In the genomic region with DNA sequence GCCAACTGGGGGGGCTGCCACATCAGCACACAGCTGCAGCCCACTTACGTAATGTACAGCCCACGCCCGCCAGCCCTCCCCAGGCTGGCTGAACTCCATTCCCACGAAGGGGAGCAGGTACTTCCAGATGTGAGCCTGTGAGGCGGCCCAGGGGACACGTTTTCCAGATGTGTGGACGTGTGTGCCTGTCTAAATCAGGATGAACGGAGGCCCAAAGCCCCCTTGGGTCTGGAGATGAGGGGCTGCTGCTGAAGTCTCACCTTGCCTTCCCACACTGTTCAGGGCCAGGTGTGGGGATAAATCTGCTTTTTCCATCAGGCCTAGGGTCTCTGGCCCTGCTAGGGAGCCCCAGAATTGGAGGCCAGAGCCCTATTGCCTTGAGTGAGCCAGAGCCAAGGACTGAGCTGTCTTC, we compare ENCODE assay signal across 13 mouse cellular contexts. TPM values are rescaled to one million over a fixed set of nuclear protein-coding genes. Genes with fewer than 3 reads are reported as not detected.
DNase-seq lines count a peak whose midpoint lies in the region; ATAC-seq and TF ChIP-seq lines count a peak whose summit lies in the region.
"Had no signal": no experiment of that assay in that cellular context is flagged by ENCODE, and none has a peak within 500 bp of the region (broad histone marks: within the 10 kb centered on the region; RNA-seq: fewer than 3 reads in every experiment).

No protein-coding gene starts in this region.

- peak overlapping the region; percentile 99 for H3K27ac ChIP-seq in heart, embryonic 10.5 days
- peak overlapping the region; percentile 67 for H3K27ac ChIP-seq in neural tube, embryonic 11.5 days (ENCODE audit: low read depth, low read length)
- H3K27ac ChIP-seq in intestine, embryonic 14.5 days (ENCODE audit: low read depth) = peak overlapping the region; percentile 99
- H3K27ac ChIP-seq in stomach, embryonic 16.5 days (ENCODE audit: low read length) = peak overlapping the region; percentile 97
- no peak overlapping the region for H3K27ac ChIP-seq in left cerebral cortex, adult 2 months
- H3K27ac ChIP-seq: liver, embryonic 13.5 days had no signal

- H3K9ac ChIP-seq in neural tube, embryonic 11.5 days (ENCODE audit: low read length) = no peak overlapping the region
- H3K9ac ChIP-seq in intestine, embryonic 14.5 days (ENCODE audit: low read length) = no peak overlapping the region
- H3K9ac ChIP-seq in stomach, embryonic 16.5 days (ENCODE audit: low read length) = peak overlapping the region; percentile 63
- H3K9ac ChIP-seq: liver, embryonic 13.5 days had no signal

- H3K9me3 ChIP-seq in heart, embryonic 10.5 days = no peaks in the 10 kb centered on the region
- H3K9me3 ChIP-seq in neural tube, embryonic 11.5 days (ENCODE audit: control insufficient read depth, low read length) = no peaks in the 10 kb centered on the region
- H3K9me3 ChIP-seq in intestine, embryonic 14.5 days (ENCODE audit: control insufficient read depth, low read length) = no peaks in the 10 kb centered on the region
- no peaks in the 10 kb centered on the region for H3K9me3 ChIP-seq in stomach, embryonic 16.5 days (replicated peaks; ENCODE audit: control insufficient read depth, low read length)
- H3K9me3 ChIP-seq: liver, embryonic 13.5 days had no signal

- no peaks in the 10 kb centered on the region for H3K27me3 ChIP-seq in heart, embryonic 10.5 days (ENCODE audit: insufficient read depth, poor library complexity, severe bottlenecking)
- no peaks in the 10 kb centered on the region for H3K27me3 ChIP-seq in neural tube, embryonic 11.5 days (ENCODE audit: control insufficient read depth, insufficient read depth, low read length)
- no peaks in the 10 kb centered on the region for H3K27me3 ChIP-seq in intestine, embryonic 14.5 days (replicated peaks; ENCODE audit: control insufficient read depth, insufficient read depth, low read length)
- no peaks in the 10 kb centered on the region for H3K27me3 ChIP-seq in stomach, embryonic 16.5 days (ENCODE audit: control insufficient read depth, insufficient read depth, low read length)

- 78% methylated on average over 8 of the region's 8 CpGs for WGBS in heart, embryonic 10.5 days
- 73% methylated on average over 8 of the region's 8 CpGs for WGBS in neural tube, embryonic 11.5 days
- WGBS in intestine, embryonic 14.5 days = 65% methylated on average over 8 of the region's 8 CpGs
- 52% methylated on average over 8 of the region's 8 CpGs for WGBS in stomach, embryonic 16.5 days

- intact Hi-C loops in left cerebral cortex, adult 2 months (cut with DNase I) = loop anchor here (1.0 to 2.0 kb wide), 2 partner anchors 94 to 188 kb away; no protein-coding TSS in a partner anchor

- ATAC-seq in neural tube, embryonic 11.5 days (ENCODE audit: insufficient read depth, low FRiP score, low TSS enrichment) = no peak
- ATAC-seq in intestine, embryonic 14.5 days (replicated peaks; ENCODE audit: low FRiP score, low TSS enrichment, low read depth) = no peak
- ATAC-seq in stomach, embryonic 16.5 days (ENCODE audit: insufficient read depth, low FRiP score) = no peak
- ATAC-seq: CD4-positive, CD25-positive, alpha-beta regulatory T cell, adult 4 months had no signal

- 0 out of 2 replicates have a peak overlapping the region, but pooled peaks have one; percentile 19 for H3K4me3 ChIP-seq in heart, embryonic 10.5 days
- no peak overlapping the region for H3K4me3 ChIP-seq in neural tube, embryonic 11.5 days (ENCODE audit: low read depth, low read length)
- H3K4me3 ChIP-seq in intestine, embryonic 14.5 days (ENCODE audit: low read depth, low read length) = no peak overlapping the region
- no peak overlapping the region for H3K4me3 ChIP-seq in stomach, embryonic 16.5 days (replicated peaks; ENCODE audit: low read length)
- H3K4me3 ChIP-seq in left cerebral cortex, adult 2 months = no peak overlapping the region
- H3K4me3 ChIP-seq: erythroblast, embryonic 14.5 days; liver, embryonic 13.5 days had no signal

- peaks cover 43% of the 10 kb centered on the region for H3K36me3 ChIP-seq in heart, embryonic 10.5 days
- H3K36me3 ChIP-seq in neural tube, embryonic 11.5 days (ENCODE audit: control insufficient read depth, insufficient read depth, low read length) = no peaks in the 10 kb centered on the region
- peaks cover 69% of the 10 kb centered on the region for H3K36me3 ChIP-seq in intestine, embryonic 14.5 days (ENCODE audit: control insufficient read depth, insufficient read depth, low read length)
- H3K36me3 ChIP-seq in stomach, embryonic 16.5 days (ENCODE audit: control insufficient read depth, insufficient read depth, low read length) = peaks cover 6% of the 10 kb centered on the region
- H3K36me3 ChIP-seq: liver, embryonic 13.5 days had no signal

- peaks cover 73% of the 10 kb centered on the region for H3K4me1 ChIP-seq in heart, embryonic 10.5 days
- H3K4me1 ChIP-seq in neural tube, embryonic 11.5 days (ENCODE audit: control insufficient read depth, insufficient read depth, low read length) = peaks cover 33% of the 10 kb centered on the region
- H3K4me1 ChIP-seq in intestine, embryonic 14.5 days (replicated peaks; ENCODE audit: control insufficient read depth, insufficient read depth, low read length) = peaks cover 48% of the 10 kb centered on the region
- H3K4me1 ChIP-seq in stomach, embryonic 16.5 days (ENCODE audit: control insufficient read depth, insufficient read depth, low read length) = peaks cover 58% of the 10 kb centered on the region

- H3K4me2 ChIP-seq in neural tube, embryonic 11.5 days (ENCODE audit: low read depth) = no peak overlapping the region
- no peak overlapping the region for H3K4me2 ChIP-seq in intestine, embryonic 14.5 days (ENCODE audit: low read length)
- no peak overlapping the region for H3K4me2 ChIP-seq in stomach, embryonic 16.5 days (ENCODE audit: low read depth, low read length)
- H3K4me2 ChIP-seq: liver, embryonic 13.5 days had no signal

- no peak for TF ChIP-seq CTCF in left cerebral cortex, adult 2 months (IDR thresholded peaks at IDR 0.05)

- no peak for DNase-seq in heart, embryonic 10.5 days (ENCODE audit: low spot score)
- DNase-seq in heart, postnatal 4 days = no peak
- no peak for DNase-seq in neural tube, embryonic 11.5 days (ENCODE audit: low spot score)
- DNase-seq in neural tube, embryonic 10.5 days (ENCODE audit: extremely low spot score, low spot score) = no peak
- DNase-seq in intestine, embryonic 14.5 days (ENCODE audit: low spot score) = no peak
- no peak for DNase-seq in testis, postnatal 14 days (ENCODE audit: low spot score)
- DNase-seq in left cerebral cortex, adult 2 months (ENCODE audit: extremely low spot score in 1 of 2, low spot score in 2 of 2) = no peak
- DNase-seq: cerebellum, adult 11-12 months; thymus, postnatal 25 days had no signal

RNA-seq across cellular contexts. Expression of gene Tnnt3, which starts 11.9 kb away (rescaled TPM):
- 9.5 and 10.4 TPM in 2 replicates for polyA plus RNA-seq in heart, embryonic 10.5 days (2016; fragmentation: Nextera tagmentation; extraction: Ambion mirVana)
- total RNA-seq in heart, postnatal 4 days (2021) = 10 to 100 TPM in 1 of 2 experiments, under 1 TPM in 1; 0.98 to 10.9 TPM
- polyA plus RNA-seq in neural tube, embryonic 11.5 days (2014; fragmentation: Nextera tagmentation; extraction: Ambion mirVana) = 6.5 and 9.2 TPM in 2 replicates
- polyA plus RNA-seq in intestine, embryonic 14.5 days (2014; fragmentation: Nextera tagmentation; extraction: Ambion mirVana) = 1.5 and 2.4 TPM in 2 replicates
- polyA plus RNA-seq in stomach, embryonic 16.5 days (2015; fragmentation: Nextera tagmentation; extraction: Ambion mirVana) = 12.0 and 208 TPM in 2 replicates
- not detected for total RNA-seq in left cerebral cortex, adult 2 months (2021)
- polyA plus RNA-seq: erythroblast, embryonic 14.5 days had no signal

RNA-seq across cellular contexts. Expression of gene Lsp1, which starts 26.1 kb away (rescaled TPM):
- 32.0 and 36.9 TPM in 2 replicates for polyA plus RNA-seq in heart, embryonic 10.5 days (2016; fragmentation: Nextera tagmentation; extraction: Ambion mirVana)
- 100 to 1,000 TPM in 1 of 2 experiments, 10 to 100 TPM in 1; 93.3 to 108 TPM for total RNA-seq in heart, postnatal 4 days (2021)
- polyA plus RNA-seq in neural tube, embryonic 11.5 days (2014; fragmentation: Nextera tagmentation; extraction: Ambion mirVana) = 15.1 and 21.0 TPM in 2 replicates
- polyA plus RNA-seq in intestine, embryonic 14.5 days (2014; fragmentation: Nextera tagmentation; extraction: Ambion mirVana) = 145 and 153 TPM in 2 replicates
- 216 and 235 TPM in 2 replicates for polyA plus RNA-seq in stomach, embryonic 16.5 days (2015; fragmentation: Nextera tagmentation; extraction: Ambion mirVana)
- total RNA-seq in left cerebral cortex, adult 2 months (2021) = 1 to 10 TPM; 3.4 to 7.1 TPM

RNA-seq across cellular contexts. Expression of gene Tnni2, which starts 45.1 kb away (rescaled TPM):
- 51.9 and 56.4 TPM in 2 replicates for polyA plus RNA-seq in heart, embryonic 10.5 days (2016; fragmentation: Nextera tagmentation; extraction: Ambion mirVana)
- total RNA-seq in heart, postnatal 4 days (2021) = 10 to 100 TPM in 1 of 2 experiments, 1 to 10 TPM in 1; 6.6 to 16.4 TPM
- 2.1 and 3.5 TPM in 2 replicates for polyA plus RNA-seq in neural tube, embryonic 11.5 days (2014; fragmentation: Nextera tagmentation; extraction: Ambion mirVana)
- 1.7 and 3.2 TPM in 2 replicates for polyA plus RNA-seq in intestine, embryonic 14.5 days (2014; fragmentation: Nextera tagmentation; extraction: Ambion mirVana)
- 20.2 and 217 TPM in 2 replicates for polyA plus RNA-seq in stomach, embryonic 16.5 days (2015; fragmentation: Nextera tagmentation; extraction: Ambion mirVana)
- total RNA-seq in left cerebral cortex, adult 2 months (2021) = under 1 TPM in 1 of 2 experiments, not detected in 1; 0.50 TPM
- polyA plus RNA-seq: CD4-positive, CD25-positive, alpha-beta regulatory T cell, adult 4 months; erythroblast, embryonic 14.5 days had no signal

RNA-seq across cellular contexts. Expression of gene Mrpl23, which starts 45.7 kb away (rescaled TPM):
- 17.1 and 25.1 TPM in 2 replicates for polyA plus RNA-seq in heart, embryonic 10.5 days (2016; fragmentation: Nextera tagmentation; extraction: Ambion mirVana)
- 1 to 10 TPM; 3.7 to 6.4 TPM for total RNA-seq in heart, postnatal 4 days (2021)
- polyA plus RNA-seq in neural tube, embryonic 11.5 days (2014; fragmentation: Nextera tagmentation; extraction: Ambion mirVana) = 10.6 and 20.0 TPM in 2 replicates
- 36.1 and 45.8 TPM in 2 replicates for polyA plus RNA-seq in intestine, embryonic 14.5 days (2014; fragmentation: Nextera tagmentation; extraction: Ambion mirVana)
- 16.2 and 30.7 TPM in 2 replicates for polyA plus RNA-seq in stomach, embryonic 16.5 days (2015; fragmentation: Nextera tagmentation; extraction: Ambion mirVana)
- 1 to 10 TPM; 4.7 to 6.7 TPM for total RNA-seq in left cerebral cortex, adult 2 months (2021)

RNA-seq across cellular contexts. Expression of gene Syt8, which starts 52.1 kb away (rescaled TPM):
- polyA plus RNA-seq in heart, embryonic 10.5 days (2016; fragmentation: Nextera tagmentation; extraction: Ambion mirVana) = 0.38 and 1.3 TPM in 2 replicates
- not detected for total RNA-seq in heart, postnatal 4 days (2021)
- not detected in 2 replicates for polyA plus RNA-seq in neural tube, embryonic 11.5 days (2014; fragmentation: Nextera tagmentation; extraction: Ambion mirVana)
- polyA plus RNA-seq in intestine, embryonic 14.5 days (2014; fragmentation: Nextera tagmentation; extraction: Ambion mirVana) = 1.6 and 3.8 TPM in 2 replicates
- 31.1 and 50.1 TPM in 2 replicates for polyA plus RNA-seq in stomach, embryonic 16.5 days (2015; fragmentation: Nextera tagmentation; extraction: Ambion mirVana)
- total RNA-seq in left cerebral cortex, adult 2 months (2021) = not detected
- polyA plus RNA-seq: CD4-positive, CD25-positive, alpha-beta regulatory T cell, adult 4 months; erythroblast, embryonic 14.5 days; liver, embryonic 13.5 days had no signal
